Mouse (Mus musculus) lung, postnatal 36 days (tissue): ENCODE data around the gene Olfr824.
"Not testable (repeated sequence)": the region's sequence is repeated elsewhere in the genome, so short reads cannot be mapped to it uniquely, and the experiment has no call there.

ENCODE experiments used
- DNase-seq: peaks from one replicate; pipeline ENCODE4 v3.0.0; 2022; ENCODE audit warnings: mixed read lengths

Olfr824 gene

DNA sequence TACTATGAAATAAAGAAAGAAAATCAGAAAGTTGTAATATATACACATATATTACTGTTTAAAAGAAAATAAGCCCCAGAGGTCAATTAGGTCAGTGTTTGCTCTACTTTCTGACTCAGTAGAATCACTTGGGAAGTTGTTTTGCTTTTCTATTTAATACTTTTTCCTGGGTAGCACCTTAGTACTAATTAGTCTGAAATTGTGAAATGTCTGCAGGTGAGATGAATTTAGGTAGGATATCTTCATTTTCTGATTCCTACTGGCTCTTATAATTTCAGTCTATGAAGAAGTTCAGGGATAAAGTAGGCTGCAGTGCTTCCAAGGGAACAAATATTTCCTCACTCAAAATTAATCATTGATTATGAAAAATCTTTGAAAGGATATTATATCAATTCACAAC is at the start of gene Olfr824:
Gene Olfr824, minus strand, starts transcription at position 101 of the 400 bp plus-strand sequence.
- DNase-seq: not testable (repeated sequence)

DNA sequence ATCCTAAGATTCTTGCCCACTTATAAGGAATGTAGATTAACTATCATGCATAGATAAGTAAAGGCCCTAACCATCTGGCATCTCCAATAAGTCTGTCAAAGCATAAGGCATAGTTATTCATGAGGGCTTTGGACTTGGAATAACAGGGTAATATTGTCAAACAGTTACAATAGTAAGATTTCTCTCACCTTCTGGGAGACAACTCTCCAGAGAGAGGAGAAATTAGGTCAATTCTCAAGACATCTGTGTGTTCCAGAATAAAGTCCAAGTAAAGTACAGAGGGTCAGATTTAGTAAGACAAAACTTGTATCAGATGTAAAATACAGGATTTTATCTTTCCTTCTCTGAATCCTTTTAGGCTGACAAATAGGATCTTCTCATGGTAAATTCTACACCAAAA is 36.9 kb upstream of the Olfr824 start, which contains the start of gene Olfr825:
Gene Olfr825, minus strand, starts transcription at position 101 of the 400 bp plus-strand sequence.
- no peak for DNase-seq

DNA sequence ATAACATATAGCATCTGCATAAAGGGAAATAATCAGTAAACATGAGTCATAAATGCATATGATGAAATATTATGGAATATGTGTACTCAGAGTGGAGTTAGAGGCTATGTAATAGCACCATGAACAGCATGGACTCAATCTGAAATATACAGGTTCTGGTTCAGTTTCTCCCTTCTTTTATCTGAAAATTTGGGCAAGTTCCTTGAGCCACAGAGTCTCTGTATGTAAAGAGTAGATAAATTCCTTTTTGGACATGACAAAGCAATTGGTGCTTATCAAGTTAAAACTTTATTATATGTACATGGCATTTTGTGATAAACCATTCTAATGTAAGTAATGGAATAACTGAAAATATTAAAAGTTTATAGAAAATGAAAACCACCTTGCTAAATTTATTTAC is 35.4 kb upstream of the Olfr824 start:
- DNase-seq: no peak

DNA sequence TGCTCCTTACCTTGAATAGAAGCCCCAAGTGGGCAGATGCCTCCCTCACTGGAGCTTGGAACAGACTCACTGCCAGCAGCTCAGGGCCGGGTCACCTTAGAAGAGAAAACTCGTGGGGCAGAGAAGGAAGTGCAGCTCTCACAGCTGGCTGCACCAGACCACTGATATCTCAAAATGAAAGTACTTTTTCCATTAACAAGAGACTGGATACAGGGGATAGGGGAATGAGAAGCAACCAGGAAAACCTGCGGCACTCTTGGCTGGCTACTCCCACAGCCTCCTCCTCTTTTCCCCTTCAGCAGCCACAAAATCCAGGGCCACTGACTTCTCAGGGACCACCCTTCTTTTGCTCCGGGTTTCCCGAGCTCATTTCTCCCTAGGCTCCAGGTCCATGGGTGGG is 14.3 kb upstream of the Olfr824 start:
- no peak for DNase-seq

DNA sequence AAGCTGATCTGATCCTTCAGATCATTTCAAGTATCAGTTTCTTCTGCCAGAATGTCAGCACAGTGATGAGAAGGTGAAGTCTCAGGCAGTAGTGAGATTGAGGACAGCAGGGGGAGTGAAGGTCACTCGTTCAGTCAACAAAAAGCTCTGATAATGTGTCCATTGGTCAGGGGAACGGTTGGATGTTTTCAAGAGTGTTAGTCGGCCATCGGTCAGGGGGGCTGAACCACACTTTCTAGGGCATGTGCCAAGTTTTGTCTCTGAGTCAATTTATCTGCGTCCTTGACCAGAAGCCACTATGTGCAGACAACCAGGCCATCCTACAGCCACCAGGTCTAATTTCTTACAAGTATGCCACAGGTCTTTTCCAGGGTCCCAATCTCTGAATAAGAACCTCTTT is 12.7 kb upstream of the Olfr824 start:
- DNase-seq: not testable (repeated sequence)

DNA sequence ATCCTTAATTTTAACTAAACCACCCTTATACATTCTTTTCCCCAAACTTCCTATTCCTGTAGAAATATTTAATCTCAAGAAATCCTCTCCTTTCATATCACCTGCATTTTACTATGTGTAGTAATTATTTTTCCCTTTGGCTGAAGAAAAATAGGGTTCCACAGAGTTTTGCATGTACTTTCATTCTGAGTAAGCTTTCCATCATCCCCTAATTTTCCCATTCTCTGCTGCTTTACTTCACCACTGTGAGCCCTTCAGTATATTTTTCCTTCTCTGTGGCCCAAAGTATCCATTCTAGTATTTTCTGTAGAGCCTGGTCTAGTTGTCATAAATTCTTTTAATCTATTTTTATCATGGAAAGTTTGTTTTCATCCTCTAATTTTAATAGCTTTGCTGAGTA is 5.0 kb upstream of the Olfr824 start:
- no peak for DNase-seq

DNA sequence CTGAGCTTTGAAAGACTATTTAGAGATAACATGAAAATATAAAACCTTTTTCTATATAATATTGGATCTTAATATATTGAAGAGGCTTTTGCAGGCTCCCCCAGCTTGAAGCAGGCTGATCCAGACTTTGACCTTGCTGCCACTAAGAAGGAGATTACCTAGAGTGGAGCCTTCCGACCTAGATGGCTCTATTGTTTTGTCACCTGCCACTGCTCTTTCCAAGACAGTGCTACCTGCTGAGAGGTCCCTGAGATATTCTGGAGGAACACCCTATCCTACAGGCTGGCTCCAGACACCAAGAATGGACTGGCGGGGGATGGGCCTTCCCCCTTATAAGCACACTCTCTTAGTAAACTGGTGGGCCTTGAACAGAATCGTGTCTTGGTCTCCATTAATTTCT is 13.8 kb downstream of the Olfr824 start:
- DNase-seq: not testable (repeated sequence)

DNA sequence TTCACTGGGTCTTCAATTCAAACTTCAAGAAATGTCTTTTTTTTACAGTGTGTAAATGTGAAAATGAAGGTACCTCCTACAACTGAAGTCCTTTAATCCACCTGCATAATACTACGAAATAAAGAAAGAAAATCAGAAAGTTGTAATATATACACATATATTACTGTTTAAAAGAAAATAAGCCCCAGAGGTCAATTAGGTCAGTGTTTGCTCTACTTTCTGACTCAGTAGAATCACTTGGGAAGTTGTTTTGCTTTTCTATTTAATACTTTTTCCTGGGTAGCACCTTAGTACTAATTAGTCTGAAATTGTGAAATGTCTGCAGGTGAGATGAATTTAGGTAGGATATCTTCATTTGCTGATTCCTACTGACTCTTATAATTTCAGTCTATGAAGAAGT is 14.5 kb downstream of the Olfr824 start, which contains the start of gene Olfr823:
Gene Olfr823, minus strand, starts transcription at position 101 of the 400 bp plus-strand sequence.
- not testable (repeated sequence) for DNase-seq

DNA sequence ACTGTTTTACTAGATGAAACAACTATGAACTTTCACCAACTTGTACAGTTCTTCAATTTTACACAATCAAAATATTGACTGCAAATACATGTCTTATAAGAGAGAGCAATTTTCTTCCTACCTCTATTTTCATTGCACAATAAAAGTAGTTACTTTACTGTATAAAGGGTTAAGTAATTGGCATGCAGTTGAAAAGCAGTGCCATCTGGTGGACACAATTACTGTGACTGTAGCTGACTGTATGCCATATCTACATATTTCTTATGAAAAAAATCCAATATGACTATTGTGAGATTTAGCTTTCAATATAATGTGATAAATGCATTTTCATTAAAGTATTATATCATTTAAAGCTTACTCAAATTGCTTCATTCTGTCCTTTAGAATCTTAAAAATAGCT is 33.7 kb downstream of the Olfr824 start:
- DNase-seq: no peak

DNA sequence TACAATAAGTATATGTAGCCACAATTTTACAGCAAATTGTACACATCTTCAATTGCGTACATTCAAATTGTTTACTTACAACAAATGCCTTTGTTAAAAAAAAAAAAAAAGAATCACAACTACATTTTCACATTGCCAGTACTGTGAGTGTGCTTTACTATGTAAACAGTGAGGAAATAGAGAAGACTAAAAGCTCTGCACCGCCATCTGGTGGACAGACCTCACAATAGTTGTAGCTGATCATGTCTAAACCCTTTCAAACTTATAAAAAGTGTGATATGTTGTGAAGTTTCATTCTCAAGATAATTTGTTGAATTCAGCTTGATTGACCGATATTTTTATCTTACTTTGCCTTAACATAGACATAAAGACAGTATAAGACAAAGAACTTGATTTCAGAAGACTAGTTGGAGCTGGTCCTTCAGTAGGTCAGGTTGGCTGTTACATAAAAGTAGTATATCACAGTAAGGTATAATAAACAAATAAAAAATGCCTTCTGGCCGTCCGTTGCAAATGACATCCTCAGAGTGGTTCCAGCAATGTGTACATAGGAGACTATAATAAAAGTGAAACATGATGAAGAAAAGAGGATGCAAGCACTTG is 36.9 kb downstream of the Olfr824 start:
- peak; percentile 28 for DNase-seq
